Mouse (Mus musculus) ES-E14 (cell line): ENCODE measurements at regions not wholly inside any gene's neighbourhood (a gene's known extent, or its start where the extent isn't known, plus 50 kb on each side); places are given as distances from the start of the nearest gene placed in this dataset.
A peak's percentile ranks its signal among the peaks of the same experiment; 100 is the strongest.

ENCODE experiments used
- DNase-seq: peaks from one replicate; pipeline ENCODE4 v3.0.0-alpha.2; 2013; ENCODE audit warnings: low read depth, low spot score
- H3K27ac ChIP-seq: 2 replicates; pipeline ENCODE4 v1.5.1; 2012; ENCODE audit warnings: low read depth, mild to moderate bottlenecking, low read length, moderate library complexity, mixed read lengths; ENCODE audit not compliant: poor library complexity, insufficient read depth, severe bottlenecking
- H3K36me3 ChIP-seq: 2 replicates; pipeline ENCODE4 v1.6.1; 2012; ENCODE audit warnings: mild to moderate bottlenecking, low read length, moderate library complexity, mixed read lengths; ENCODE audit not compliant: control insufficient read depth, poor library complexity, insufficient read depth, severe bottlenecking
- H3K4me1 ChIP-seq, 2 experiments: fragments of 150-350 bp in 1 of 2; sonication (generic) in 1 of 2; 2 replicates each; pipeline ENCODE4 v1.6.1; 2012; ENCODE audit warnings: low read length in 2 of 2, mild to moderate bottlenecking in 1 of 2, mixed read lengths in 1 of 2; ENCODE audit not compliant: control insufficient read depth in 2 of 2, insufficient read depth in 2 of 2, poor library complexity in 1 of 2
- H3K4me3 ChIP-seq, 2 experiments: fragments of 150-350 bp in 1 of 2; sonication (generic) in 1 of 2; 2 replicates each; pipeline ENCODE4 v1.5.1; 2012; ENCODE audit warnings: low read length in 2 of 2, low read depth in 1 of 2, mild to moderate bottlenecking in 1 of 2, mixed read lengths in 1 of 2; ENCODE audit not compliant: insufficient read depth in 1 of 2, poor library complexity in 1 of 2, severe bottlenecking in 1 of 2
- H3K9ac ChIP-seq: 2 replicates; pipeline ENCODE4 v1.6.1; 2012; ENCODE audit warnings: low read depth, mild to moderate bottlenecking, low read length, mixed read lengths; ENCODE audit not compliant: poor library complexity, insufficient read depth, severe bottlenecking
- H3K9me3 ChIP-seq: fragments of 150-350 bp; sonication (generic); 2 replicates; pipeline ENCODE4 v1.6.1; 2012; ENCODE audit warnings: low read depth, mild to moderate bottlenecking, low read length; ENCODE audit not compliant: control insufficient read depth, insufficient read depth
- CHD2 ChIP-seq: IDR thresholded peaks from 2 replicates; pipeline ENCODE4 v1.6.1; 2014; ENCODE audit warnings: mild to moderate bottlenecking, low read depth, low read length, inconsistent platforms
- HCFC1 ChIP-seq: IDR thresholded peaks from 2 replicates; pipeline ENCODE4 v1.6.1; 2012; ENCODE audit warnings: low read length, inconsistent platforms, borderline replicate concordance; ENCODE audit not compliant: insufficient read depth
- MAFK ChIP-seq: IDR thresholded peaks from 2 replicates; pipeline ENCODE4 v1.6.1; 2014; ENCODE audit warnings: mild to moderate bottlenecking, low read depth, low read length, inconsistent platforms; ENCODE audit not compliant: insufficient read depth
- ZC3H11A ChIP-seq: IDR thresholded peaks from 2 replicates; pipeline ENCODE4 v1.6.1; 2012; ENCODE audit warnings: low read depth, mild to moderate bottlenecking, inconsistent platforms, low read length, borderline replicate concordance
- ZNF384 ChIP-seq: IDR thresholded peaks from 2 replicates; pipeline ENCODE4 v1.6.1; 2012; ENCODE audit warnings: low read depth, low read length, inconsistent platforms
- in situ Hi-C, 2 experiments: fragments of 600-800 bp; cut with MboI; formaldehyde crosslinking; loops; one replicate each; pipeline ENCODE4 v1.15.1; 2025; ENCODE audit warnings: low sequenced_read_pairs in 2 of 2, inconsistent platforms in 1 of 2; ENCODE audit not compliant: unreplicated experiment in 2 of 2

DNA sequence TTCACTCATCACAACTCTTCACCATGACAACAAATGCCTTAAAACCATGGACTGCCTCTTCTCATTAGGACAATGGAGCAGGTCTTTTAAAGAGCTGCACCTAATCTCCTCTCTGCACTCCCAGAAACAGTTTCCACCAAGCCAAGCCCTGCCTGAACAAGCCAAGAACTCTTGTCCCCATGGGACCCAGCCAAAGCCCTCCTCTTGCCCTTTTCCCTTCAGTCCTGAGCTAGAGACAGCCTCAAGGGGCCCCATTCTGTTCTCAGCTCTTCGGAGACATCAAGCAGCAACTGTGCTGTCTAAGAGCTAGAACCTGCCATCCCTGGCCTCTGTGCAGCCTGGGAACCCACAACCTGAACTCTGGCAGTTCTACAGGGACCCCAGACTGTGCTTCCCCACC, 345.0 kb upstream of the Irak1bp1 start:
- Histone ChIP-seq H3K36me3 (no peaks in the 10 kb centered on the region), H3K4me3 (no peak overlapping the region), H3K9ac (no peak overlapping the region), H3K27ac (no peak overlapping the region), H3K9me3 (no peaks in the 10 kb centered on the region), H3K4me1 (no peaks in the 10 kb centered on the region)
- DNase-seq, result no peak
- in situ Hi-C loops, result no loop called here
- no peak for TF ChIP-seq ZNF384
- no peak for TF ChIP-seq MAFK
- TF ChIP-seq CHD2, result no peak
- TF ChIP-seq HCFC1, result no peak
- TF ChIP-seq ZC3H11A, result no peak

DNA sequence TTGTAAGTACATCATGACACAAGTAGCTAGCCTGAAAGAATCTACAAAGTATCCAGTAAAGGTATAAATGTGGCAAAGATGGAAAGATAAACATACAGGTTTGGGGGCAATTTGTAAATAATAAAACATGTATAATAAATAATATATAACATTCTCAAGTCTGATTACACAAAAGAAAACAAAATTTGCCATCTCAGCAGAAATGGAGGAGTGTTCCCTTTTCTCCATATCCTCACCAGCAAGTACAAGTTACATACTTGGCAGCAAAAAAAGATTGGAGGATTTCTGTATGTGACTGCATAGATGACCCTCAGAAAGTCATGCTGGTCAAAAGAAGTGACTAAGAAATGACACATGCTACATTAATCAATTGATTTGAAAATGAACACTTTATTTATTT, 335.9 kb upstream of the Irak1bp1 start:
- in situ Hi-C loops, result no loop called here
- H3K4me1 ChIP-seq, result no peaks in the 10 kb centered on the region
- H3K27ac ChIP-seq, result no peak overlapping the region
- H3K9me3 ChIP-seq, result no peaks in the 10 kb centered on the region
- H3K9ac ChIP-seq, result no peak overlapping the region
- no peak for DNase-seq
- no peak overlapping the region for H3K4me3 ChIP-seq
- H3K36me3 ChIP-seq, result no peaks in the 10 kb centered on the region
- TF ChIP-seq MAFK, result peak; percentile 62
- TF ChIP-seq HCFC1, result no peak
- no peak for TF ChIP-seq ZNF384

DNA sequence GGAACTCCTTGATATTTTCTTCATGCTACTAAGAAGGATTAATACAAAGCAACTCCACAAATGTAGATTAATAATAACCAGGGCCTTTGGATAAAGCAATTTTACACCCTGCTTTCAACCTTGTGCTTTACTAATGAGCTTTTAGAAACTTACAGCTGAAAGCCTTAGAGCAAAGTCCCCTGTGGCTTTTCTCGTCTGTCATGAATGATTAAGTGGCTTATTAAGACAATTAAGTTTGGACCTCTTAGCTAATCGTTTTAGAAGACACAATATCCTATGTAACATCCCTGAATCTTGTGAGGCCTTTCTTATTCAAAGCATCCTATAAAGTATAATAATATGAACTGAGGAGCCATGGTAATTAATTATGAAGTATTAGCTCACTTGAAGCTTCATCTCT, 319.3 kb upstream of the Irak1bp1 start:
- in situ Hi-C loops, result no loop called here
- Histone ChIP-seq H3K4me3 (no peak overlapping the region), H3K36me3 (no peaks in the 10 kb centered on the region), H3K27ac (no peak overlapping the region), H3K9ac (no peak overlapping the region), H3K4me1 (no peaks in the 10 kb centered on the region), H3K9me3 (no peaks in the 10 kb centered on the region)
- TF ChIP-seq MAFK, result no peak
- TF ChIP-seq ZC3H11A, result no peak
- no peak for TF ChIP-seq HCFC1
- no peak for TF ChIP-seq CHD2
- no peak for TF ChIP-seq ZNF384
- no peak for DNase-seq

DNA sequence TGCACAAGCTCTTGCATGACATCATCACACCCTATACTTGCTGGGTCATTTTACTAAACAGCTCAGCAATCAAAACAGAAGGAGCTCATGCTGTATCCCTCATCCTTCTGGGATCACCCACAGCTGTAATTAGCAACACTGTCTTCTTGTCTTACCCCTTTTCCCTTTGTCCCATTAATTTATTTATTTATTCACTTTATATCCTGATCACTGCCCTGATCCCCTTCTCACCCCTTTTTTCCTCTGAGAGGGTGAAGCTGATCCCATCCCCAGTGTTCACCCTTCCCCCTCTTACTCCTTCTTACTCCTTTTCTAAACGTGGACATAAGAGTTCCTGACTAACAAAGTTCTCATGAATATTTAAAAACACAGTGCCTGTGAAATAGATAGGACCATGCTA, 310.3 kb upstream of the Irak1bp1 start:
- TF ChIP-seq ZNF384 (no peak), MAFK (no peak), CHD2 (no peak), HCFC1 (no peak), ZC3H11A (no peak)
- Histone ChIP-seq H3K27ac (no peak overlapping the region), H3K4me3 (no peak overlapping the region), H3K9ac (no peak overlapping the region), H3K4me1 (no peaks in the 10 kb centered on the region), H3K9me3 (no peaks in the 10 kb centered on the region), H3K36me3 (no peaks in the 10 kb centered on the region)
- DNase-seq, result no peak
- in situ Hi-C loops, result no loop called here

DNA sequence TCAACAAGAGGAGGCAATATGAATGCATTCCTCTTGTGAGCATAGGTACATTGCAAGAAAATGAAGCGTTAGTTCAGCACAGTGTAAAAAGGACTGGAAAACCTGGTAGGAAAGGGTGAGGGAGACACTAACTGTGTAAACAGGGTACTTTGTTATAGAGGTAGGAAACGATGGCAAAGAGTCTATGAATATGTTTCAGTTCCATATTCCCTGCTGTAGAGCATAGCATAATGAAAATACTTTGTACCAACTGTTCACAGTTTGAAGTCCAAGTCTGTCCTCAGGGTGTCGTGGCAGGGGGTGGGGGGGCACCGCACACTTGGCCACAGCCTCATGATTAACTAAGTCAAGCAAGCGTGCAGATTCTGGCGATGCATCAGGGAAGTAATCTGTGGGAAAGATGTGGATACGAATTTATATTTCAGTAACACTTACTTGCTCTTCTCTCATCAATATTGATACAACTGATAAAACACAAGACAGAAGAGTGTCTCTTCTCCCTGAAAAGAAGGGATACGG, 301.4 kb upstream of the Irak1bp1 start:
- TF ChIP-seq HCFC1 (no peak), ZC3H11A (no peak), ZNF384 (no peak), CHD2 (no peak), MAFK (no peak)
- no peak overlapping the region for H3K4me3 ChIP-seq
- in situ Hi-C loops, result no loop called here
- H3K27ac ChIP-seq, result no peak overlapping the region
- no peaks in the 10 kb centered on the region for H3K9me3 ChIP-seq
- no peaks in the 10 kb centered on the region for H3K4me1 ChIP-seq
- no peak for DNase-seq
- H3K9ac ChIP-seq, result no peak overlapping the region
- no peaks in the 10 kb centered on the region for H3K36me3 ChIP-seq
